Mouse (Mus musculus) limb, embryonic 11.5 days (tissue): Measurements from ENCODE around the gene Xylt1. TPM values are rescaled to one million over a fixed set of nuclear protein-coding genes. Genes with fewer than 3 reads are reported as not detected.

ENCODE experiments used
- ATAC-seq: fragments of 200-750 bp; cut with Nextera tagmentation; 2 replicates; pipeline ENCODE4 v1.8.0; 2017; ENCODE audit warnings: low read depth; ENCODE audit not compliant: insufficient number of reproducible peaks, low FRiP score, low TSS enrichment
- DNase-seq: peaks from one replicate; pipeline ENCODE4 v3.0.0-alpha.2; 2015; ENCODE audit warnings: low spot score
- H3K27ac ChIP-seq: fragments of 300-500 bp; sonication (generic); replicated peaks from 2 replicates; pipeline ENCODE4 v1.5.1; 2014; ENCODE audit warnings: low read depth, mild to moderate bottlenecking, low read length
- H3K27me3 ChIP-seq: fragments of 300-500 bp; sonication (generic); 2 replicates; pipeline ENCODE4 v1.6.1; 2014; ENCODE audit warnings: mild to moderate bottlenecking, low read length, mixed read lengths; ENCODE audit not compliant: control insufficient read depth, insufficient read depth
- H3K36me3 ChIP-seq: fragments of 300-500 bp; sonication (generic); 2 replicates; pipeline ENCODE4 v1.6.1; 2014; ENCODE audit warnings: mild to moderate bottlenecking, low read length, moderate library complexity, mixed read lengths; ENCODE audit not compliant: control insufficient read depth, insufficient read depth
- H3K4me1 ChIP-seq: fragments of 300-500 bp; sonication (generic); 2 replicates; pipeline ENCODE4 v1.6.1; 2014; ENCODE audit warnings: low read length, mixed read lengths; ENCODE audit not compliant: control insufficient read depth, insufficient read depth
- H3K4me2 ChIP-seq: fragments of 300-500 bp; sonication (generic); 2 replicates; pipeline ENCODE4 v1.6.1; 2014; ENCODE audit warnings: low read depth, mild to moderate bottlenecking, moderate library complexity; ENCODE audit not compliant: severe bottlenecking
- H3K4me3 ChIP-seq: fragments of 300-500 bp; sonication (generic); 2 replicates; pipeline ENCODE4 v1.5.1; 2014; ENCODE audit warnings: low read depth, low read length
- H3K9ac ChIP-seq: fragments of 300-500 bp; sonication (generic); 2 replicates; pipeline ENCODE4 v1.6.1; 2014; ENCODE audit warnings: mild to moderate bottlenecking, low read length
- H3K9me3 ChIP-seq: fragments of 300-500 bp; sonication (generic); 2 replicates; pipeline ENCODE4 v1.6.1; 2016; ENCODE audit warnings: low read length; ENCODE audit not compliant: control insufficient read depth
- WGBS: fragments of 180-500 bp; shearing (Covaris S2); extraction: QIAGEN DNeasy Blood & Tissue Kit; methylation state at CpG from one replicate; pipeline ENCODE4 v1.1.7; 2014; 5-methylcytosine and 5-hydroxymethylcytosine counted together
- polyA plus RNA-seq: library from polyadenylated mRNA; unstranded; fragments of >200 nt; fragmentation: Nextera tagmentation; extraction: Ambion mirVana; gene quantifications from 2 replicates; pipeline ENCODE4 v1.2.1, GENCODE M21; 2014

Gene Xylt1
- polyA plus RNA-seq, 1 experiment from 2014 or later: 1.4 TPM

GRCm38 (mm10) chr7:117529787-117530655 is 149.2 kb downstream of the Xylt1 start:
- H3K9ac ChIP-seq: no peak overlapping the region
- H3K36me3 ChIP-seq: no peaks in the 10 kb centered on the region
- DNase-seq: no peak
- no peak overlapping the region for H3K4me2 ChIP-seq
- 87% methylated on average over 12 of the region's 12 CpGs for WGBS
- no peaks in the 10 kb centered on the region for H3K9me3 ChIP-seq
- H3K27me3 ChIP-seq: no peaks in the 10 kb centered on the region
- no peaks in the 10 kb centered on the region for H3K4me1 ChIP-seq
- no peak overlapping the region for H3K4me3 ChIP-seq
- H3K27ac ChIP-seq: no peak overlapping the region
- ATAC-seq: no peak

DNA sequence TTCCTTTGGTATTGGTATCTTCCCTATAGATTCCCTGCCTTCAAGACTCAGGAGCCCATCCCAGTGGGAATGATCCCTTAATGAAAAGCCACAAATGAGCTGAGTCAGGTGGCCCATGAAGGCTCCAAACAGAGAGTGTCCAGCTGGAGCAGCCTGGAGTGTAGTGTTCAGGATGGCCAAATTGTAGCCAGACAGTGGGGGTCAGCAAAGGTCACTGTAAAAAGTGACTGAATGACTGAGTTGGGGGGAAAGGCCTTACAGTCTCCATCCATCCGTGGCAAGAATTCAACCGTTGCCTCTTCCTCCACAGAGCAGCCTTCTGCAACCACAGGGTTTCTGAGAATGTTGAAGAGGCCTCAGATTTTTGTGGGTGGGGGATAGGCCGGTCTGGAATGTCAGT is 151.9 kb downstream of the Xylt1 start:
- no peaks in the 10 kb centered on the region for H3K36me3 ChIP-seq
- H3K9me3 ChIP-seq: no peaks in the 10 kb centered on the region
- no peak for DNase-seq
- WGBS: 52% methylated on average over 3 of the region's 3 CpGs
- no peaks in the 10 kb centered on the region for H3K27me3 ChIP-seq
- no peak for ATAC-seq
- no peaks in the 10 kb centered on the region for H3K4me1 ChIP-seq
- no peak overlapping the region for H3K4me3 ChIP-seq
- H3K27ac ChIP-seq: no peak overlapping the region
- H3K9ac ChIP-seq: no peak overlapping the region
- H3K4me2 ChIP-seq: no peak overlapping the region

GRCm38 (mm10) chr7:117533164-117533563 is 152.4 kb downstream of the Xylt1 start:
- Histone ChIP-seq H3K9ac (no peak overlapping the region), H3K27ac (no peak overlapping the region), H3K4me1 (no peaks in the 10 kb centered on the region), H3K9me3 (no peaks in the 10 kb centered on the region), H3K4me3 (no peak overlapping the region), H3K36me3 (no peaks in the 10 kb centered on the region), H3K4me2 (no peak overlapping the region), H3K27me3 (no peaks in the 10 kb centered on the region)
- ATAC-seq (no peak), DNase-seq (no peak)
- 43% methylated on average over 5 of the region's 5 CpGs for WGBS

- WGBS: 69% methylated on average over 5 of the region's 5 CpGs
- Histone ChIP-seq H3K27ac (no peak overlapping the region), H3K9me3 (no peaks in the 10 kb centered on the region), H3K4me3 (no peak overlapping the region), H3K9ac (no peak overlapping the region), H3K4me2 (no peak overlapping the region), H3K36me3 (no peaks in the 10 kb centered on the region), H3K27me3 (no peaks in the 10 kb centered on the region), H3K4me1 (peaks cover 19% of the 10 kb centered on the region)
- ATAC-seq: no peak
- no peak for DNase-seq
Measured at GRCm38 (mm10) chr7:117539931-117540330, 159.2 kb downstream of the Xylt1 start.

GRCm38 (mm10) chr7:117540413-117540812 is 159.6 kb downstream of the Xylt1 start:
- Histone ChIP-seq H3K4me3 (no peak overlapping the region), H3K9me3 (no peaks in the 10 kb centered on the region), H3K36me3 (no peaks in the 10 kb centered on the region), H3K4me2 (no peak overlapping the region), H3K27me3 (no peaks in the 10 kb centered on the region), H3K9ac (no peak overlapping the region), H3K4me1 (peaks cover 19% of the 10 kb centered on the region), H3K27ac (no peak overlapping the region)
- WGBS: 23% methylated on average over 5 of the region's 5 CpGs
- ATAC-seq (no peak), DNase-seq (no peak)

GRCm38 (mm10) chr7:117541056-117541455 is 160.3 kb downstream of the Xylt1 start:
- Histone ChIP-seq H3K4me3 (no peak overlapping the region), H3K27me3 (no peaks in the 10 kb centered on the region), H3K9ac (no peak overlapping the region), H3K27ac (no peak overlapping the region), H3K4me1 (peaks cover 19% of the 10 kb centered on the region), H3K36me3 (no peaks in the 10 kb centered on the region), H3K9me3 (no peaks in the 10 kb centered on the region), H3K4me2 (no peak overlapping the region)
- DNase-seq (no peak), ATAC-seq (no peak)
- WGBS: 4% methylated on average over 1 of the region's 1 CpGs

- WGBS: 58% methylated on average over 3 of the region's 3 CpGs
- DNase-seq: no peak
- H3K9me3 ChIP-seq: no peaks in the 10 kb centered on the region
- no peak overlapping the region for H3K9ac ChIP-seq
- no peak overlapping the region for H3K4me3 ChIP-seq
- no peak for ATAC-seq
- no peaks in the 10 kb centered on the region for H3K36me3 ChIP-seq
- no peaks in the 10 kb centered on the region for H3K27me3 ChIP-seq
- no peak overlapping the region for H3K27ac ChIP-seq
- peaks cover 19% of the 10 kb centered on the region for H3K4me1 ChIP-seq
- no peak overlapping the region for H3K4me2 ChIP-seq
Measured at GRCm38 (mm10) chr7:117541681-117542080, 160.9 kb downstream of the Xylt1 start.

DNA sequence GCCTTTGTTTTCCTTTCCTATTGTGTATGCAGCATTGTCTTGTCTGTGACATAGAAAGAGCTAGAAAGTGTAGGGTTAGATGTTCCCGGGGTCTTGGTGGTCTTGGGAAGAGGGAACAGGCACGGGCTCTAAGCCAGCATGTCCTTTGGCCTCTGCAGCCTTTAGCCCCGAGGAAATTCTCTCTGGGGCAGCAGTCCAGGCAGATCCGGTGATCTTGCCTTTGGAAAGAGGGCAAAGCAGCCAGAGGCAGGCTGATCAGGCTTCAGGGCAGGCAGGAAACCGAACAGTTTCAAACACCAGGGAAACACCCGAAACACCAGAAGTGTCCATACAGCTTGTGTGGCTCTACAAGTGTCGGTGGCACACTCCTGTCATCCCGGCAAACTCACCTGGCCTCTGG is 162.3 kb downstream of the Xylt1 start:
- Histone ChIP-seq H3K4me2 (no peak overlapping the region), H3K9me3 (no peaks in the 10 kb centered on the region), H3K4me3 (no peak overlapping the region), H3K9ac (no peak overlapping the region), H3K27me3 (no peaks in the 10 kb centered on the region), H3K27ac (no peak overlapping the region), H3K36me3 (no peaks in the 10 kb centered on the region), H3K4me1 (peaks cover 19% of the 10 kb centered on the region)
- ATAC-seq (no peak), DNase-seq (no peak)
- 81% methylated on average over 8 of the region's 8 CpGs for WGBS

- H3K27ac ChIP-seq: no peak overlapping the region
- H3K9ac ChIP-seq: no peak overlapping the region
- ATAC-seq (no peak), DNase-seq (no peak)
- no peaks in the 10 kb centered on the region for H3K27me3 ChIP-seq
- peaks cover 19% of the 10 kb centered on the region for H3K4me1 ChIP-seq
- H3K4me2 ChIP-seq: no peak overlapping the region
- no peaks in the 10 kb centered on the region for H3K36me3 ChIP-seq
- no peaks in the 10 kb centered on the region for H3K9me3 ChIP-seq
- 20% methylated on average over 2 of the region's 2 CpGs for WGBS
- H3K4me3 ChIP-seq: no peak overlapping the region
Measured at GRCm38 (mm10) chr7:117544126-117544525, 163.3 kb downstream of the Xylt1 start.
